Comparison of ENCODE assay signal across 14 mouse cellular contexts in the genomic region with DNA sequence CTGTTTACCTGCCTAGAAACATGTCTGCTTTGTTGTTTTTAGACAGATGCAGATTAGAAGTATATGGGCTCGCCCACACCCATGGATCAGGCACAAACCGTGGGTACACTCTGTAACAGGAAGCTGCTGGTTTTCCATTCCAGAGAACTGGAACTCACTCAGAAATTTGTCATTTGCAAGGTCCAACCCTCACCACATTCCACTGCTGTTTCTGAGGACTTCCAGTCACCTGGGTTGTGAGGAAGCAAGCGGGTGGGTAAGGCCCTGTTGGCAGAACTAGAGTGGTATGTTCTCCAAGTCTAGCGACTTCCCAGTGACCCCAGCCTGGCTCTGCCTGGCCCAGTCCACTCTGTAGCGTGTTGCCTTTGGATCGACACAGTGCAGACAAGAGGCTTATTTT.
DNase-seq lines count a peak whose midpoint lies in the region; ATAC-seq lines count a peak whose summit lies in the region.
"Had no signal": no experiment of that assay in that cellular context is flagged by ENCODE, and none has a peak within 500 bp of the region (broad histone marks: within the 10 kb centered on the region; RNA-seq: fewer than 3 reads in every experiment).

No protein-coding gene starts in this region.

- H3K27ac ChIP-seq in heart, embryonic 16.5 days (ENCODE audit: low read length): peak overlapping the region; percentile 89
- H3K27ac ChIP-seq: embryonic facial prominence, embryonic 12.5 days; hindbrain, embryonic 14.5 days; liver, embryonic 12.5 days had no signal

- WGBS in heart, embryonic 16.5 days: 45% methylated on average over 6 of the region's 6 CpGs

- DNase-seq in cerebellum, adult 18-20 months: peak; percentile 20 to 31
- no peak for DNase-seq in cerebellum, postnatal 36 days
- peak; percentile 74 for DNase-seq in layer of hippocampus, adult 9-11 months
- no peak for DNase-seq in layer of hippocampus, postnatal 25 days (ENCODE audit: extremely low spot score in 1 of 2, low spot score in 1 of 2)
- DNase-seq in brain, adult 2 months (ENCODE audit: low read depth, low spot score): peak; percentile 81
- no peak for DNase-seq in urinary bladder, postnatal 14 days (ENCODE audit: low spot score)
- no peak for DNase-seq in thymus, adult 18-20 months

- no peaks in the 10 kb centered on the region for H3K9me3 ChIP-seq in heart, embryonic 16.5 days (replicated peaks; ENCODE audit: control insufficient read depth, low read length)
- H3K9me3 ChIP-seq: embryonic facial prominence, embryonic 12.5 days; liver, embryonic 12.5 days; midbrain, embryonic 10.5 days; neural tube, embryonic 13.5 days had no signal

- H3K27me3 ChIP-seq in heart, embryonic 16.5 days (ENCODE audit: control insufficient read depth, insufficient read depth, low read length): no peaks in the 10 kb centered on the region
- H3K27me3 ChIP-seq: embryonic facial prominence, embryonic 12.5 days; liver, embryonic 12.5 days; neural tube, embryonic 13.5 days had no signal

- ATAC-seq in heart, embryonic 16.5 days (replicated peaks; ENCODE audit: extremely low read depth, insufficient read depth, low FRiP score): peak; percentile 34; the same call in 1 of the 2 replicates
- ATAC-seq: liver, embryonic 12.5 days had no signal

- H3K4me1 ChIP-seq in heart, embryonic 16.5 days (ENCODE audit: control insufficient read depth, insufficient read depth, low read length): peaks cover 42% of the 10 kb centered on the region
- H3K4me1 ChIP-seq: liver, embryonic 12.5 days had no signal

- H3K9ac ChIP-seq in heart, embryonic 16.5 days (ENCODE audit: low read length): peak overlapping the region; percentile 31; the same call in 1 of the 2 replicates
- H3K9ac ChIP-seq: embryonic facial prominence, embryonic 12.5 days; hindbrain, embryonic 14.5 days; liver, embryonic 12.5 days; neural tube, embryonic 13.5 days had no signal

- H3K4me2 ChIP-seq in heart, embryonic 16.5 days (ENCODE audit: low read depth, low read length): no peak overlapping the region
- H3K4me2 ChIP-seq: embryonic facial prominence, embryonic 12.5 days; hindbrain, embryonic 14.5 days; liver, embryonic 12.5 days; neural tube, embryonic 13.5 days had no signal

- no peaks in the 10 kb centered on the region for H3K36me3 ChIP-seq in heart, embryonic 16.5 days (ENCODE audit: control insufficient read depth, insufficient read depth)
- H3K36me3 ChIP-seq: embryonic facial prominence, embryonic 12.5 days; G1E; liver, embryonic 12.5 days; midbrain, embryonic 10.5 days; neural tube, embryonic 13.5 days had no signal

- no peak overlapping the region for H3K4me3 ChIP-seq in heart, embryonic 16.5 days (ENCODE audit: low read length)
- H3K4me3 ChIP-seq: embryonic facial prominence, embryonic 12.5 days; liver, embryonic 12.5 days; midbrain, embryonic 10.5 days; neural tube, embryonic 13.5 days had no signal

Comparison
In these comparisons a context has a peak if more than half of its experiments do, and no peak if none do; other contexts are left out.
1. DNase-seq: peak in cerebellum, adult 18-20 months (2 of 2), layer of hippocampus, adult 9-11 months (single experiment) and brain, adult 2 months (single experiment); none in cerebellum, postnatal 36 days (0 of 2), layer of hippocampus, postnatal 25 days (0 of 2), urinary bladder, postnatal 14 days (single experiment) and thymus, adult 18-20 months (0 of 2).